Mouse (Mus musculus) limb, embryonic 11.5 days (tissue): Measurements from ENCODE around the gene Spdef. TPM values are rescaled to one million over a fixed set of nuclear protein-coding genes. Genes with fewer than 3 reads are reported as not detected.
A peak's percentile ranks its signal among the peaks of the same experiment; 100 is the strongest.

ENCODE experiments used
- ATAC-seq: fragments of 200-750 bp; cut with Nextera tagmentation; 2 replicates; pipeline ENCODE4 v1.8.0; 2017; ENCODE audit warnings: low read depth; ENCODE audit not compliant: insufficient number of reproducible peaks, low FRiP score, low TSS enrichment
- DNase-seq: peaks from one replicate; pipeline ENCODE4 v3.0.0-alpha.2; 2015; ENCODE audit warnings: low spot score
- H3K27ac ChIP-seq: fragments of 300-500 bp; sonication (generic); replicated peaks from 2 replicates; pipeline ENCODE4 v1.5.1; 2014; ENCODE audit warnings: low read depth, mild to moderate bottlenecking, low read length
- H3K27me3 ChIP-seq: fragments of 300-500 bp; sonication (generic); 2 replicates; pipeline ENCODE4 v1.6.1; 2014; ENCODE audit warnings: mild to moderate bottlenecking, low read length, mixed read lengths; ENCODE audit not compliant: control insufficient read depth, insufficient read depth
- H3K36me3 ChIP-seq: fragments of 300-500 bp; sonication (generic); 2 replicates; pipeline ENCODE4 v1.6.1; 2014; ENCODE audit warnings: mild to moderate bottlenecking, low read length, moderate library complexity, mixed read lengths; ENCODE audit not compliant: control insufficient read depth, insufficient read depth
- H3K4me1 ChIP-seq: fragments of 300-500 bp; sonication (generic); 2 replicates; pipeline ENCODE4 v1.6.1; 2014; ENCODE audit warnings: low read length, mixed read lengths; ENCODE audit not compliant: control insufficient read depth, insufficient read depth
- H3K4me2 ChIP-seq: fragments of 300-500 bp; sonication (generic); 2 replicates; pipeline ENCODE4 v1.6.1; 2014; ENCODE audit warnings: low read depth, mild to moderate bottlenecking, moderate library complexity; ENCODE audit not compliant: severe bottlenecking
- H3K4me3 ChIP-seq: fragments of 300-500 bp; sonication (generic); 2 replicates; pipeline ENCODE4 v1.5.1; 2014; ENCODE audit warnings: low read depth, low read length
- H3K9ac ChIP-seq: fragments of 300-500 bp; sonication (generic); 2 replicates; pipeline ENCODE4 v1.6.1; 2014; ENCODE audit warnings: mild to moderate bottlenecking, low read length
- H3K9me3 ChIP-seq: fragments of 300-500 bp; sonication (generic); 2 replicates; pipeline ENCODE4 v1.6.1; 2016; ENCODE audit warnings: low read length; ENCODE audit not compliant: control insufficient read depth
- WGBS: fragments of 180-500 bp; shearing (Covaris S2); extraction: QIAGEN DNeasy Blood & Tissue Kit; methylation state at CpG from one replicate; pipeline ENCODE4 v1.1.7; 2014; 5-methylcytosine and 5-hydroxymethylcytosine counted together
- polyA plus RNA-seq: library from polyadenylated mRNA; unstranded; fragments of >200 nt; fragmentation: Nextera tagmentation; extraction: Ambion mirVana; gene quantifications from 2 replicates; pipeline ENCODE4 v1.2.1, GENCODE M21; 2014

Spdef gene
- 0.24 and 0.27 TPM in 2 replicates for polyA plus RNA-seq

- no peak within 1 kb of the TSS for H3K4me3 ChIP-seq
- H3K27ac ChIP-seq, result no peak within 1 kb of the TSS
- H3K27me3 ChIP-seq, result no peaks in the 10 kb centered on the region
- WGBS, result 77% methylated on average over 10 of the region's 10 CpGs
- H3K4me2 ChIP-seq, result no peak within 1 kb of the TSS
- H3K9ac ChIP-seq, result no peak within 1 kb of the TSS
- DNase-seq (no peak), ATAC-seq (no peak)
- peaks cover 23% of the 10 kb centered on the region for H3K4me1 ChIP-seq
- H3K9me3 ChIP-seq, result peaks cover 2% of the 10 kb centered on the region; the same call in 1 of the 2 replicates
- H3K36me3 ChIP-seq, result no peaks in the 10 kb centered on the region
These were observed at the start of gene Spdef for GRCm38 (mm10) chr17:27728770-27729169. Spdef (minus strand) TSS chr17:27728955.

GRCm38 (mm10) chr17:27777823-27778222, 49.1 kb upstream of the Spdef start:
- no peaks in the 10 kb centered on the region for H3K36me3 ChIP-seq

GRCm38 (mm10) chr17:27774198-27774597, 45.4 kb upstream of the Spdef start:
- no peaks in the 10 kb centered on the region for H3K36me3 ChIP-seq

More at GRCm38 (mm10) chr17:27777823-27778222, 49.1 kb upstream of the Spdef start:
- Histone ChIP-seq H3K27ac (no peak overlapping the region), H3K9ac (no peak overlapping the region), H3K4me2 (no peak overlapping the region), H3K4me1 (peaks cover 4% of the 10 kb centered on the region; the same call in 1 of the 2 replicates), H3K4me3 (no peak overlapping the region), H3K27me3 (no peaks in the 10 kb centered on the region), H3K9me3 (no peaks in the 10 kb centered on the region)
- no peak for ATAC-seq
- WGBS, result 82% methylated on average over 5 of the region's 6 CpGs
- no peak for DNase-seq

GRCm38 (mm10) chr17:27771616-27772015, 42.9 kb upstream of the Spdef start:
- no peak for ATAC-seq
- WGBS, result 85% methylated on average over 6 of the region's 6 CpGs
- no peak overlapping the region for H3K9ac ChIP-seq
- H3K27me3 ChIP-seq, result no peaks in the 10 kb centered on the region
- H3K36me3 ChIP-seq, result no peaks in the 10 kb centered on the region
- no peak overlapping the region for H3K4me3 ChIP-seq
- no peak overlapping the region for H3K4me2 ChIP-seq
- H3K4me1 ChIP-seq, result peaks cover 6% of the 10 kb centered on the region; the same call in 1 of the 2 replicates
- H3K27ac ChIP-seq, result no peak overlapping the region
- DNase-seq, result no peak
- no peaks in the 10 kb centered on the region for H3K9me3 ChIP-seq

More at GRCm38 (mm10) chr17:27774198-27774597, 45.4 kb upstream of the Spdef start:
- Histone ChIP-seq H3K4me3 (no peak overlapping the region), H3K9me3 (no peaks in the 10 kb centered on the region), H3K27ac (no peak overlapping the region), H3K4me1 (peaks cover 6% of the 10 kb centered on the region; the same call in 1 of the 2 replicates), H3K27me3 (no peaks in the 10 kb centered on the region), H3K4me2 (no peak overlapping the region), H3K9ac (no peak overlapping the region)
- ATAC-seq, result no peak
- DNase-seq, result no peak
- 92% methylated on average over 3 of the region's 3 CpGs for WGBS

- Histone ChIP-seq H3K4me2 (no peak overlapping the region), H3K27ac (no peak overlapping the region), H3K4me1 (peaks cover 6% of the 10 kb centered on the region; the same call in 1 of the 2 replicates), H3K36me3 (peaks cover 18% of the 10 kb centered on the region), H3K4me3 (no peak overlapping the region), H3K9ac (no peak overlapping the region), H3K27me3 (no peaks in the 10 kb centered on the region), H3K9me3 (0 out of 2 replicates have a peak, but pooled peaks cover 3% of the 10 kb centered on the region)
- WGBS, result 67% methylated on average over 8 of the region's 8 CpGs
- no peak for ATAC-seq
- peak; percentile 81 for DNase-seq
These were observed 40.2 kb upstream of the Spdef start for GRCm38 (mm10) chr17:27768817-27769542.

GRCm38 (mm10) chr17:27767543-27767942, 38.8 kb upstream of the Spdef start:
- no peak overlapping the region for H3K4me3 ChIP-seq
- H3K4me1 ChIP-seq, result no peaks in the 10 kb centered on the region; the same call in 1 of the 2 replicates
- no peak overlapping the region for H3K9ac ChIP-seq
- H3K27me3 ChIP-seq, result no peaks in the 10 kb centered on the region
- no peak for DNase-seq
- 85% methylated on average over 12 of the region's 12 CpGs for WGBS
- H3K36me3 ChIP-seq, result peaks cover 18% of the 10 kb centered on the region
- no peak overlapping the region for H3K27ac ChIP-seq
- no peak for ATAC-seq
- H3K4me2 ChIP-seq, result no peak overlapping the region
- 0 out of 2 replicates have a peak, but pooled peaks cover 3% of the 10 kb centered on the region for H3K9me3 ChIP-seq

- no peaks in the 10 kb centered on the region for H3K4me1 ChIP-seq
- no peak overlapping the region for H3K27ac ChIP-seq
- H3K27me3 ChIP-seq, result no peaks in the 10 kb centered on the region
- DNase-seq (no peak), ATAC-seq (no peak)
- 0 out of 2 replicates have a peak, but pooled peaks cover 3% of the 10 kb centered on the region for H3K9me3 ChIP-seq
- H3K36me3 ChIP-seq, result peaks cover 18% of the 10 kb centered on the region
- H3K4me3 ChIP-seq, result no peak overlapping the region
- no peak overlapping the region; the same call in 1 of the 2 replicates for H3K9ac ChIP-seq
- no peak overlapping the region for H3K4me2 ChIP-seq
- WGBS, result 91% methylated on average over 5 of the region's 5 CpGs
These were observed 38.4 kb upstream of the Spdef start for GRCm38 (mm10) chr17:27767120-27767519.

GRCm38 (mm10) chr17:27765066-27765465, 36.3 kb upstream of the Spdef start:
- H3K4me2 ChIP-seq, result no peak overlapping the region
- DNase-seq, result no peak
- WGBS, result 97% methylated on average over 6 of the region's 6 CpGs
- H3K4me1 ChIP-seq, result no peaks in the 10 kb centered on the region
- 0 out of 2 replicates have a peak, but pooled peaks cover 3% of the 10 kb centered on the region for H3K9me3 ChIP-seq
- H3K27me3 ChIP-seq, result no peaks in the 10 kb centered on the region
- ATAC-seq, result no peak
- H3K27ac ChIP-seq, result no peak overlapping the region
- no peak overlapping the region for H3K9ac ChIP-seq
- peaks cover 18% of the 10 kb centered on the region for H3K36me3 ChIP-seq
- H3K4me3 ChIP-seq, result no peak overlapping the region
